Mouse (Mus musculus): ENCODE data around the gene Serpinf1.
A peak's percentile ranks its signal among the peaks of the same experiment; 100 is the strongest.
"Not testable (repeated sequence)": the region's sequence is repeated elsewhere in the genome, so short reads cannot be mapped to it uniquely, and the experiment has no call there.

Serpinf1 gene

GRCm38 (mm10) chr11:75421375-75422012 is 1.0 kb downstream of the Serpinf1 start:
- peak in 1 of 2 experiments; percentile 27 for DNase-seq (ENCODE audit: low spot score in 2 of 2)

DNA sequence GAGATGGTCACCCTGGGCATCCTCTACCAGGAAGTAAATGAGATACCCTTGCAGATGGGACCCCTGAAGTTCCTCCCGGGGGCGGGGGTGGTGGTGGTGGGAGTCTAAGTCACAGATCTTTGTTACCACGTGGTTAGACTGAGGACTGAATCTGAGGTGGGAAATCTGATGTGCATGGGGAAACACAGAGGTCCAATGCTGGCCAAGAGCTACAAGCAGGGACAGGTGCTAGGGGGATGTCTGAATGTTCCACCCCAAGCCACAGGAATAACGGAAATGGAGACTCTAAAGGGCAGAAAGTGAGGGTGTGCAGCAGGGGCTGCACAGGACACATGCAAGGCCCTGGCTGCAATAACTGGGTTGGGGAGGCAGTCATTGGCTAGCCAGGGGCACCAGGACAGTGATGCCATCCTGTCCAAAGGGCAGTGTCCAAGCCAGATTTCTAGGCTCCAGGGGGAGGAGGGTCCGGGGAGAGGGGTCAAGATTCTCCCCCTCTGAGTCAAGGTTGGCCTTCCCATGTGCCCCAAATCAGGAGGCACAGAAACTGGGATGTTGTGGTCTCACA is 1.6 kb downstream of the Serpinf1 start:
- no peak for DNase-seq (ENCODE audit: low spot score in 2 of 2)

- DNase-seq (ENCODE audit: low spot score in 2 of 2): no peak
Observed at GRCm38 (mm10) chr11:75420037-75420436, 2.5 kb downstream of the Serpinf1 start.

DNA sequence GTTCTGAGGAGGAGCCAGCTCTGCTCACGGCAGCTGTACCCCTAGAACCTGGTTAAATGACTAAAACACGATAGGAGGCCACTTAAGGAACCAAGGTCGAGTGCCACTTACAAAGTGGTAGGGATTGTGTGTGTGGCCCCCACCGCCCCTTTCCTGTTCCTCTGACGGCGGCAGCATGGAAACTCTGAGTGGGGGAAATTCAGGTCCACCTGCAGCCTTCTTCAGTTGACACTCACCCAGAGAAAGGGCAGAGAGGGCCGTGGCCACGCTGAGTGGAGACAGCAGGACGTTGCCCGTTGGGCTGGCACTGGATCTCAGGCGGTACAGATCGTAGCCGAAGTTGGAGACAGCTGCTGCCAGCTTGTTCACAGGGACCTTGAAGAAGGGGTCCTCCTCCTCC is 6.5 kb downstream of the Serpinf1 start:
- no peak for DNase-seq (ENCODE audit: low spot score in 2 of 2)

GRCm38 (mm10) chr11:75415096-75415495 is 7.4 kb downstream of the Serpinf1 start:
- peak; percentile 17 to 54 for DNase-seq (ENCODE audit: low spot score in 2 of 2)

DNA sequence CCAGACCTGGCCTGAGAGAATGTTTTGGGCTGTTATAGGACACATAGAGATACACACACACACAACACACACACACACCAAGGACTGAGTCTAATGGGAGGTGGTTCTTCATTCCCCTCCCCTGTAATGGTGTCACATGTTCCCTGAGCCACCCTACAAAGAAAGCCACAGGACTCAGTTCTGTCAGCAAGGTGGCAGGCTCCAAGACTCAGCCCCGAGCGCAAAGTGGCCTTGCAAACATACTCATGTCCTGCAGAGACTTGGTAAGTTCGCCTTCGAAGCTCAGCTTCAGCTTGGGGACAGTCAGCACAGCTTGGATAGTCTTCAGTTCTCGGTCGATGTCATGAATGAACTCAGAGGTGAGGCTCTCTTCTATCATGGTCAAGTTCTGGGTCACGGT is 11.9 kb downstream of the Serpinf1 start:
- no peak for DNase-seq (ENCODE audit: low spot score in 2 of 2)

DNA sequence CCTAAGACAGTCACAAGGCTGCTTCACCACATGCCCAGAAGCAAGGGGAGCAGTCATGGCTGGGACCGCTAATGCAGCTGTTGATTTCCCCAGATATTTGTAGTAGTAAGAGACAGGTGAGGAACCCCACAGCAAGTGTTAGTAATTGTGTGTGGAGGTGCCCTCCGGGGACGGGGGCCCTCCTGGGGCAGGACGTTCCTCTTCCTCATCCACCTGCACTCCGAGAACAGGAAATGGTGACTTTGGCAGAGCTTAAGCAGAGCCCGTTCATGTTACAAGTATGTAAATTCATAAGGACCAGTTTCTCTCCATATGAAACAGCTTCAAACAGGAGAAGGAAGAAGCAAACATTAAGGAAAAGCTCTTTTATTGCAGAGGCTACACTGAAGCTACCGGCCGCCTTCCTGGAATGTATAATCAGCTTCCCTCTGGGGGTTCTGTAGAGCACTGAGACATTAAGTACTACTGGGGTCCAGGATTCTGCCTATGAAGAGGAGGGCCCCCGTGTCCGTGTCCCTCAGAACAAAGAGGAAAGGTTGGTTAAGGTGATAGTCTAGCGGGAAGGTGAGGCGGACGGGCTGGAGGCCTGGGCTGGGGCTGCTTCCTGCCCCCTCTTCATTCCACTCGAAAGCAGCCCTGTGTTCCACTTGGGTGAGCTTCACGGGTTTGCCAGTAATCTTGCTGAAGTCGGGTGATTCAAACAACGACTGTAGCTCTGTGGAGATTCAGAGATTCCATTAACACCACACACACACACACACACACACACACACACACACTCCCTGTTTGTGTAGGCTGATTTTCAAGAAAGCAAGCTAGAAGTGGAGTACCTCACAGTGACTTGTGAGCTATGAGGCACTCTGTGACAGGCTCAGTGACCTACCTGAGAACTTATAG is 12.6 kb downstream of the Serpinf1 start:
- no peak for DNase-seq (ENCODE audit: low spot score in 2 of 2)

DNA sequence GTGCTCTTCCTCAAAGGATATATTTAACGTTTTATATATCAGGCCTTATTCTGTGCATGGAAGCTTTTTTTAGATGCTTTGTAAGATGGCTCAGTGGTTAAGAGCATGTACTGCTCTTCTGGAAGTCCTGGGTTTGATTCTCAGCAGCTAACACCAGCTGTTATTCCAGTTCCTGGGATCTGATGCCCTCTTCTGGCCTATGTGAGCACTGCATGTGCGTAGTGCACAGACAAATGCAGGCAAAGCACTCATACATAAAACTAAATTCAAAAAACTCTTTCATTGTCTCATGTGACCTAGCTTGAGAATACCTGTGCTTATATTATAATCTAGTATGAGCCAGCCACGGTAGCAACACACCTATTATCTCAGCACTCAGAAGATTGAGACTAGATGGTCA is 15.6 kb downstream of the Serpinf1 start:
- peak in 1 of 2 experiments; percentile 22 for DNase-seq (ENCODE audit: low spot score in 2 of 2)

DNA sequence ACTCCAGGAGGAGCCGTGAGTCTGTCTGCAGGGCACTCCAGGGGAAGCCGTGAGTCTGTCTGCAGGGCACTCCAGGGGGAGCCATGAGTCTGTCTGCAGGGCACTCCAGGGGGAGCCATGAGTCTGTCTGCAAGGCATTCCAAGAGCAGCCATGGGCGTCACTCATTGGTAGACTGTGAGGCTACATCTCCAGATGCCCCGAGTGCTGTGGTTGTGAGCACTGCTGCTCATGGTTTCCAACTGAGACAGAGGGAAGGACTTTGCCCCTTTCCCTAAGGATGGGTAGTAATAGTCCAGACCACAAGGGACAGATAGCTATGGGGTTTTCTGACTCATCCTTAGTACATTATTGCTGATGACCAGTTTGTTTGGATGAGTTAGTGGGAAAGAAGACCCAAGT is 16.4 kb downstream of the Serpinf1 start:
- no peak for DNase-seq (ENCODE audit: low spot score in 2 of 2)

GRCm38 (mm10) chr11:75404801-75405200 is 17.7 kb downstream of the Serpinf1 start:
- DNase-seq (ENCODE audit: low spot score in 2 of 2): no peak

GRCm38 (mm10) chr11:75403301-75404052 is 19.0 kb downstream of the Serpinf1 start:
- DNase-seq (ENCODE audit: low spot score in 2 of 2): peak; percentile 60 to 61

DNA sequence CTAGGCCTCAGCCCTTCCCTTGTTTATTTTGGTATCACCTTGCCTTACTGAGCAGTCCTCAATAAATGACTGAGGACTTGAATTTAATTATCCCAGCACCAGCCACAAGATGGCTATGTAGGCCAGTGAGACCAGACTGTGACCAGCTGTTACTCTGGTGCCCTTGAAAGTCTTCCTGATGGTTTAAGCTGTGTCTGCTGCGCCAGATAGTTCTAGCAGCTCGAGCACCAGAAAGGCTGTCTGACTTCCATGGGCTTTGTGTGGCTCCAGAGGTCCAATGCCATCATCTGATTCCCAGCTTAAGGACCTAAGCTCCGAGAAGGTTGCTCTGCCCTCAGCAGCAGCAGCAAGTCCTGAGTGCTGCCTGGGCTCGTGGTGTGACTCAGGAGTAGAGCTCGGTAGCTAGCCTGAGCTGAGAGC is 20.2 kb downstream of the Serpinf1 start:
- peak; percentile 43 to 68 for DNase-seq (ENCODE audit: low spot score in 2 of 2)

DNA sequence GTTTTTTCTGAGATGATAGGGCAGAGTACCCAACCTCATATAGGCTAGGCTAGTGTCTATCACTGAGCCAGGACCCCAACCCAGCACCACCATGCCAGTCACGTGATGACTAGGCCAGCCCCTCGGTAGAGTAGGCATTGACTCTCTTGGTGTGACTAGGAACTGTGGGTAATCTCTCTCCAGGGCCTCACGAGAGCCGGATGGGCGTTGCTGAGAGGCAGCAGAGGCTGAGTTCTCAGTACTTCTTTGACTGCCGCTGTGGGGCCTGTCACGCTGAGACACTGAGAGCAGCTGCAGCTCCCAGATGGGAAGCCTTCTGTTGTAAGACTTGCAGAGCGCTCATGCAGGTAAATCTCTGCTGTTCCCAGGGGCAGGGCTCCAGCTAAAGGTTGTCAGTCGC is 22.4 kb downstream of the Serpinf1 start:
- no peak for DNase-seq (ENCODE audit: low spot score in 2 of 2)

DNA sequence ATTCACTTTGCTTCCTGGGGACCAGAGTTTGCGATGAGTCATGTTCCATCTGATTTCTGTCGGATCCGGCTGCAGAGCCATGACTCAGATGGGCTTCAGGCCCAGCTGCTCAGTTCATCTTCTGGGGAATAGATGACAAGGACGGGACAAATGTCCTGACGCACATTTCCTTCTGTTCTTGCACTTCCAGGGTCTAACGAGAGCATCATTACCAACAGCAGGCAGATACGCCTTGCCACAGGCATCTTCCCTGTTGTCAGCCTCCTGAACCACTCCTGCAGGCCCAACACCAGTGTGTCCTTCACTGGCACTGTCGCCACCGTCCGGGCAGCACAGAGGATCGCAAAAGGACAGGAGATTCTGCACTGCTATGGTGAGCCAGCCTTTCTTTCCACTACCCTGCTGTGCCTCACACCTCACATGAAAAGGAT is 23.1 kb downstream of the Serpinf1 start:
- DNase-seq (ENCODE audit: low spot score in 2 of 2): no peak

- DNase-seq (ENCODE audit: low spot score in 2 of 2): no peak
Observed at GRCm38 (mm10) chr11:75397452-75397851, 25.0 kb downstream of the Serpinf1 start.

GRCm38 (mm10) chr11:75395611-75396010 is 26.9 kb downstream of the Serpinf1 start:
- no peak for DNase-seq (ENCODE audit: low spot score in 2 of 2)

DNA sequence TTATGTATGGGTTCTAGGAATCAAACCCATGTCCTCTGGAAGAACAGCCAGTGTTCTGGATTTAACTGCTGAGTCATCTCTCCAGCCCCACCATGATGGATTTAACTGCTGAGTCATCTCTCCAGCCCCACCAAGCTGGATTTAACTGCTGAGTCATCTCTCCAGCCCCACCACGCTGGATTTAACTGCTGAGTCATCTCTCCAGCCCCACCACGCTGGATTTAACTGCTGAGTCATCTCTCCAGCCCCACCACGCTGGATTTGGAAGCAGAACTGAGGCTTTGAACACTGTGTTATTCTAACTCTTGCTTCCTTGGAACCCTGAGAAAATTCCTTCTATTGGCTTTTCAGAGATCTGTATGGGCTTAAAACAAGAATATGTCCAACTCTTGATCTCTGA is 39.0 kb downstream of the Serpinf1 start:
- not testable (repeated sequence) for DNase-seq (ENCODE audit: low spot score in 2 of 2)

- DNase-seq (ENCODE audit: low spot score in 2 of 2): not testable (repeated sequence)
Observed at GRCm38 (mm10) chr11:75378786-75379185, 43.7 kb downstream of the Serpinf1 start.

GRCm38 (mm10) chr11:75377125-75377524 is 45.4 kb downstream of the Serpinf1 start:
- DNase-seq (ENCODE audit: low spot score in 2 of 2): no peak

All from heart, adult 9 months (tissue).